Mouse (Mus musculus) liver, postnatal 0 days (tissue): ENCODE measurements around the gene Rbpj. TPM values are rescaled to one million over a fixed set of nuclear protein-coding genes. Genes with fewer than 3 reads are reported as not detected.

Experiments used
- ATAC-seq: fragments of 200-750 bp; cut with Nextera tagmentation; 2 replicates; pipeline ENCODE4 v1.8.0; 2017; ENCODE audit warnings: mild to moderate bottlenecking, moderate library complexity
- DNase-seq: peaks from one replicate; pipeline ENCODE4 v3.0.0-alpha.2; 2016
- H3K27ac ChIP-seq: fragments of 300-500 bp; sonication (generic); 2 replicates; pipeline ENCODE4 v1.5.1; 2014; ENCODE audit warnings: antibody characterized with exemption, moderate library complexity, mild to moderate bottlenecking, low read depth
- H3K27me3 ChIP-seq: fragments of 300-500 bp; sonication (generic); 2 replicates; pipeline ENCODE4 v1.6.1; 2014; ENCODE audit warnings: low read length, control low read depth, mixed read lengths; ENCODE audit not compliant: insufficient read depth
- H3K36me3 ChIP-seq: fragments of 300-500 bp; sonication (generic); replicated peaks from 2 replicates; pipeline ENCODE4 v1.6.1; 2014; ENCODE audit warnings: mild to moderate bottlenecking, control low read depth, low read length, moderate library complexity, mixed read lengths; ENCODE audit not compliant: insufficient read depth
- H3K4me1 ChIP-seq: fragments of 300-500 bp; sonication (generic); 2 replicates; pipeline ENCODE4 v1.6.1; 2014; ENCODE audit warnings: antibody characterized with exemption, mild to moderate bottlenecking, control low read depth; ENCODE audit not compliant: insufficient read depth
- H3K4me2 ChIP-seq: fragments of 300-500 bp; sonication (generic); 2 replicates; pipeline ENCODE4 v1.6.1; 2014; ENCODE audit warnings: low read depth, mild to moderate bottlenecking, low read length, moderate library complexity, mixed read lengths
- H3K4me3 ChIP-seq: fragments of 300-500 bp; sonication (generic); 2 replicates; pipeline ENCODE4 v1.5.1; 2014; ENCODE audit warnings: low read depth, low read length
- H3K9ac ChIP-seq: fragments of 300-500 bp; sonication (generic); replicated peaks from 2 replicates; pipeline ENCODE4 v1.6.1; 2014; ENCODE audit warnings: mild to moderate bottlenecking, moderate library complexity
- H3K9me3 ChIP-seq: fragments of 300-500 bp; sonication (generic); 2 replicates; pipeline ENCODE4 v1.6.1; 2016; ENCODE audit warnings: mild to moderate bottlenecking, control low read depth, low read length, mixed read lengths
- CTCF ChIP-seq: sonication (generic); IDR thresholded peaks from 2 replicates; pipeline ENCODE4 v1.5.1; 2016; ENCODE audit warnings: antibody characterized with exemption, low read depth
- EP300 ChIP-seq: IDR thresholded peaks from 2 replicates; pipeline ENCODE4 v1.6.1; 2016; ENCODE audit warnings: antibody characterized with exemption, low read depth, mild to moderate bottlenecking
- WGBS: fragments of 180-500 bp; shearing (Covaris S2); extraction: QIAGEN DNeasy Blood & Tissue Kit; methylation state at CpG from one replicate; pipeline ENCODE4 v1.1.7; 2014; ENCODE audit not compliant: insufficient replicate concordance; 5-methylcytosine and 5-hydroxymethylcytosine counted together
- polyA plus RNA-seq: library from polyadenylated mRNA; unstranded; fragments of >200 nt; fragmentation: Nextera tagmentation; extraction: Ambion mirVana; gene quantifications from 2 replicates; pipeline ENCODE4 v1.2.1, GENCODE M21; 2015

Rbpj gene
- polyA plus RNA-seq, 1 experiment from 2014 or later = 6.1 TPM

DNA sequence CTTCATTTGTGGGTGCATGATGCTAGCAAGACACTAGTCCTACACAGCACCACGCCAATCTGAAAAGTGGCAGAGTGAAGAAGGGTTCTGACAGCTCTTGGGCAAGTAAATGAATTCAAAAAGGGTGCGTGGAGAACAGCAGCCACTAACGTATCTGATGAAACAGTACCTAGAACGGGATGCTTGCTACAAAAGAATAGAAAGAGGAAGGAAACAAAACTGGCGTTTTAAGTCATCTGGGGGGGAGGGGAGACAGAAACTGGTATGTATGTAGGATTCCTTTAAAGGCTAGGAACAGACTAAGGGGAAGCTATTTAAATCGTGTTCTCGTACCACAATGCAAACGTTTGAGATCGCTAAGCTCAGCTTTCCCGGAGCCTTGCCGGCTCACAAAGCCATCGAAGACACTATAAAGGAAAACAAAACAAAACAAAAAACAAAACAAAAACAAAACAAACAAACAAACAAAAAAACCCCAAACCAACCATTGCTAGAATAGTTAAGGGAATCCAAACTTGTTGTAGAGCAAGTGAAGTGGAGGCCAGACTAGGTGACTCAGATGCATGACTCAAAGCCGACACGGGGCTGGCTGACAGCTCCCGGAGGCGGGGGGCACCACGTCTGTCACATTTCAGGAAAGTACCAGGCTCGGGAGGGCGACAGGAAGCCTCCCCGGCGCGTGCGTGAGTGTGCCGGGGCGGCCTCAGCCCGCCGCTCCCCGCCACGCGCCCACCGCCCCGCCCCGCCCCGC is 122.6 kb downstream of the Rbpj start:
- WGBS = 2% methylated on average over 33 of the region's 34 CpGs
- no peaks in the 10 kb centered on the region for H3K36me3 ChIP-seq
- no peaks in the 10 kb centered on the region for H3K9me3 ChIP-seq
- H3K27me3 ChIP-seq = no peaks in the 10 kb centered on the region
- ATAC-seq (peak; percentile 20), DNase-seq (peak; percentile 22)
- H3K4me2 ChIP-seq = peak overlapping the region; percentile 95
- H3K4me1 ChIP-seq = peaks cover 11% of the 10 kb centered on the region; the same call in 1 of the 2 replicates
- TF ChIP-seq CTCF (no peak), EP300 (no peak)
- H3K27ac ChIP-seq = peak overlapping the region; percentile 99
- H3K4me3 ChIP-seq = peak overlapping the region; percentile 79
- peak overlapping the region; percentile 92 for H3K9ac ChIP-seq

GRCm38 (mm10) chr5:53589172-53589960 is 123.4 kb downstream of the Rbpj start:
- Histone ChIP-seq H3K4me3 (peak overlapping the region; percentile 79), H3K36me3 (no peaks in the 10 kb centered on the region), H3K9me3 (no peaks in the 10 kb centered on the region), H3K4me2 (peak overlapping the region; percentile 95), H3K27me3 (no peaks in the 10 kb centered on the region), H3K27ac (peak overlapping the region; percentile 99), H3K4me1 (peaks cover 16% of the 10 kb centered on the region), H3K9ac (peak overlapping the region; percentile 92)
- TF ChIP-seq CTCF = peak; percentile 15; the same call in 1 of the 2 replicates
- TF ChIP-seq EP300 = no peak
- 1% methylated on average over 51 of the region's 72 CpGs for WGBS
- ATAC-seq = peak; percentile 82
- peak; percentile 95 for DNase-seq

- peak overlapping the region; percentile 79 for H3K4me3 ChIP-seq
- H3K27me3 ChIP-seq = no peaks in the 10 kb centered on the region
- WGBS = 2% methylated on average over 49 of the region's 59 CpGs
- H3K27ac ChIP-seq = peak overlapping the region; percentile 99
- H3K9me3 ChIP-seq = no peaks in the 10 kb centered on the region
- no peaks in the 10 kb centered on the region for H3K36me3 ChIP-seq
- H3K9ac ChIP-seq = peak overlapping the region; percentile 92
- H3K4me1 ChIP-seq = peaks cover 16% of the 10 kb centered on the region
- peak; percentile 94 for DNase-seq
- TF ChIP-seq CTCF = no peak
- 0 out of 2 replicates have a peak, but pooled peaks have one; percentile 59 for TF ChIP-seq EP300
- peak; percentile 82 for ATAC-seq
- H3K4me2 ChIP-seq = peak overlapping the region; percentile 95
These were observed 124.3 kb downstream of the Rbpj start for GRCm38 (mm10) chr5:53590179-53590765.

DNA sequence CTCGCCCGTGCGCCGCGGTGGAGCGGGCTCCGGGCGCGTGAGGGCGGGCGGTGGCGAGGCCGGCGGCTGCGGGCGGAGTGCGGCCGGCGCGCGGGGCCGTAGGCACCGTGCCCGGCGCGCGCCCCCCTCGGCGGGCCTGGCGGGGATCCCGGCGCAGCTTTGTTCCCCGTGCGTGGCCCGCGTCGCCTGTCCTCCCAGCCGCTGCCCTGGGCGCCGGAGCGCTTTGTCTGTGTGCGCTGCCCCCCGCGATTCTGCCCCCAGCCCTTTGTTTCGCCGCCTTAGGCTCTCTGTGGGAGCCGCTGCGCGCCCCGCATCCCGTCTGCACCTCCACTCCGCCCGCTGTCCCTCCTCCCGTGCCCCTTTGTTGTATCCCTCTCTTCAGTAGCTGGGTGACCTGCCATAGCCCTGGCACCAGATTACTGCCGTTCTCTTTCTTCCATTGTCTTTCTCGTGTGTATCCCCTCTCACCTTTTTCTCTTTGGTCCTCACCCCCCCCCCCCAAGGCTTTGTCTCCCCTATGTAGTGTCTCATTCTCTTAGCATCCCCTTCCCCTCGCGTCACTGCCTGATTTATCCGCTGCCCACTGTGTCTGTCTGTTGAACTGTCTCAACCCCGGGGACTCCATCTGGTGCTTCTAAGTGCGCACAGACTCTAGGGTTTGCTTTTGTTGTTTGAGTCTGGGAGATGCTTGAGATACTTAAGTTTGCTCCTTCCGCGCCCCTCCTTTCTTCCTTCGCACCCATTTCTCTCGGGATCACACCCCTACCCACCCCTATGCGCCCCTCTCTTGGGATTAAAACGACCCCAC is 125.1 kb downstream of the Rbpj start:
- TF ChIP-seq CTCF (no peak), EP300 (no peak)
- Histone ChIP-seq H3K9ac (peak overlapping the region; percentile 92), H3K36me3 (no peaks in the 10 kb centered on the region), H3K27me3 (no peaks in the 10 kb centered on the region), H3K4me2 (peak overlapping the region; percentile 95), H3K4me1 (peaks cover 16% of the 10 kb centered on the region), H3K9me3 (no peaks in the 10 kb centered on the region), H3K4me3 (peak overlapping the region; percentile 79), H3K27ac (peak overlapping the region; percentile 99)
- WGBS = 2% methylated on average over 22 of the region's 67 CpGs
- DNase-seq (peak; percentile 39), ATAC-seq (peak; percentile 3)

- peak overlapping the region; percentile 99; the same call in 1 of the 2 replicates for H3K27ac ChIP-seq
These were observed 125.7 kb downstream of the Rbpj start for GRCm38 (mm10) chr5:53591683-53592050.

More at GRCm38 (mm10) chr5:53591683-53592050, 125.7 kb downstream of the Rbpj start:
- peak; percentile 15 for DNase-seq
- Histone ChIP-seq H3K9me3 (no peaks in the 10 kb centered on the region), H3K4me1 (peaks cover 16% of the 10 kb centered on the region), H3K9ac (peak overlapping the region; percentile 92), H3K36me3 (no peaks in the 10 kb centered on the region), H3K4me3 (peak overlapping the region; percentile 79), H3K4me2 (peak overlapping the region; percentile 95), H3K27me3 (no peaks in the 10 kb centered on the region)
- WGBS = 6% methylated on average over 8 of the region's 8 CpGs
- no peak; the same call in 1 of the 2 replicates for TF ChIP-seq CTCF
- TF ChIP-seq EP300 = no peak
- no peak for ATAC-seq
